Mouse (Mus musculus) spleen, adult 2 months (tissue): Measurements from ENCODE around the gene Fhad1.

Experiments
- CTCF ChIP-seq: fragments of 200-500 bp; IDR thresholded peaks from 2 replicates; pipeline ENCODE4 v1.5.1; 2011; ENCODE audit warnings: mild to moderate bottlenecking, inconsistent platforms; ENCODE audit not compliant: insufficient read depth, insufficient read length, insufficient replicate concordance; ENCODE audit errors: extremely low read depth
- POLR2A ChIP-seq: fragments of 200-500 bp; IDR thresholded peaks from 2 replicates; pipeline ENCODE4 v1.6.1; 2011; ENCODE audit warnings: low read depth, low read length, inconsistent platforms

DNA sequence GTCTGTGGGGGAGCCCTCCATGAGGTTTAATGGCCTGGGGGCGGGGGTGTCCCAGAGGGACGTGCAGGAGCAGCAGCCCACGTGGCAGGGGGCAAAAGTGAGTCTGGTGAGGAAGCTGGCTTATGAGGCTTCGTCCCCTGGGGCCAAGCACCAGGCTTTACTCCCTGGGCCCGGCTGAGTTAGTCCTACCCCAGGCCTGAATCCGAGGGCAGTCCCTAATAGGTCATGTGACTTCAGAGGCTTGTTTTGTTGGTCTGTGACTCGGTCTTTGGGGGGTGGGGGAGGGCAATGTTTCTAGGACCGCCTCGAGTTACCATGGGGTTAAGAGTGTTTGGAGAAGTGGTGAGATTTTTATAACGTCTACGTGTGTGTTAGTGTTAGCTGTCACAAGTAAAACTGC, 57.1 kb downstream of the Fhad1 start:
- TF ChIP-seq POLR2A (no peak), CTCF (no peak)
